Mouse (Mus musculus) cerebellum, adult 9-10 months (tissue): ENCODE measurements around the gene Myct1.

ENCODE experiments used
- DNase-seq: peaks from one replicate; pipeline ENCODE4 v3.0.0; 2022

Gene Myct1

GRCm38 (mm10) chr10:5626268-5626667, 32.7 kb downstream of the Myct1 start:
- DNase-seq, result no peak

GRCm38 (mm10) chr10:5633672-5634200, 40.2 kb downstream of the Myct1 start:
- peak; percentile 27 for DNase-seq

GRCm38 (mm10) chr10:5634336-5634735, 40.8 kb downstream of the Myct1 start:
- DNase-seq, result peak; percentile 60

- no peak for DNase-seq
Observed at GRCm38 (mm10) chr10:5637322-5637721, 43.7 kb downstream of the Myct1 start.

GRCm38 (mm10) chr10:5639112-5639511, 45.5 kb downstream of the Myct1 start, which contains the start of gene Vip:
Gene Vip (plus strand): TSS chr10:5639218.
- DNase-seq, result no peak
